Mouse (Mus musculus) forebrain, embryonic 10.5 days (tissue): Measurements from ENCODE around the gene Trex1. TPM values are rescaled to one million over a fixed set of nuclear protein-coding genes. Genes with fewer than 3 reads are reported as not detected.

Source experiments
- DNase-seq: peaks from one replicate; pipeline ENCODE4 v3.0.0-alpha.2; 2017; ENCODE audit warnings: low spot score; ENCODE audit errors: extremely low spot score
- H3K27ac ChIP-seq: fragments of 300-500 bp; sonication (generic); 2 replicates; pipeline ENCODE4 v1.5.1; 2016; ENCODE audit warnings: mild to moderate bottlenecking
- H3K27me3 ChIP-seq: fragments of 300-500 bp; sonication (generic); 2 replicates; pipeline ENCODE4 v1.6.1; 2016; ENCODE audit warnings: mild to moderate bottlenecking; ENCODE audit not compliant: poor library complexity, severe bottlenecking
- H3K36me3 ChIP-seq: fragments of 300-500 bp; sonication (generic); replicated peaks from 2 replicates; pipeline ENCODE4 v1.6.1; 2016; ENCODE audit warnings: mild to moderate bottlenecking, moderate library complexity
- H3K4me1 ChIP-seq: fragments of 300-500 bp; sonication (generic); 2 replicates; pipeline ENCODE4 v1.6.1; 2016
- H3K4me3 ChIP-seq: fragments of 300-500 bp; sonication (generic); 2 replicates; pipeline ENCODE4 v1.5.1; 2016; ENCODE audit warnings: mild to moderate bottlenecking, moderate library complexity
- H3K9me3 ChIP-seq: fragments of 300-500 bp; sonication (generic); 2 replicates; pipeline ENCODE4 v1.6.1; 2016; ENCODE audit warnings: mild to moderate bottlenecking, moderate library complexity
- WGBS: fragments of 180-500 bp; shearing (Covaris S2); methylation state at CpG from one replicate; pipeline ENCODE4 v1.1.7; 2016; 5-methylcytosine and 5-hydroxymethylcytosine counted together
- polyA plus RNA-seq: library from polyadenylated mRNA; unstranded; fragments of >200 nt; fragmentation: Nextera tagmentation; extraction: Ambion mirVana; gene quantifications from 2 replicates; pipeline ENCODE4 v1.2.1, GENCODE M21; 2016

The Trex1 gene
- 7.6 and 9.1 TPM in 2 replicates for polyA plus RNA-seq

DNA sequence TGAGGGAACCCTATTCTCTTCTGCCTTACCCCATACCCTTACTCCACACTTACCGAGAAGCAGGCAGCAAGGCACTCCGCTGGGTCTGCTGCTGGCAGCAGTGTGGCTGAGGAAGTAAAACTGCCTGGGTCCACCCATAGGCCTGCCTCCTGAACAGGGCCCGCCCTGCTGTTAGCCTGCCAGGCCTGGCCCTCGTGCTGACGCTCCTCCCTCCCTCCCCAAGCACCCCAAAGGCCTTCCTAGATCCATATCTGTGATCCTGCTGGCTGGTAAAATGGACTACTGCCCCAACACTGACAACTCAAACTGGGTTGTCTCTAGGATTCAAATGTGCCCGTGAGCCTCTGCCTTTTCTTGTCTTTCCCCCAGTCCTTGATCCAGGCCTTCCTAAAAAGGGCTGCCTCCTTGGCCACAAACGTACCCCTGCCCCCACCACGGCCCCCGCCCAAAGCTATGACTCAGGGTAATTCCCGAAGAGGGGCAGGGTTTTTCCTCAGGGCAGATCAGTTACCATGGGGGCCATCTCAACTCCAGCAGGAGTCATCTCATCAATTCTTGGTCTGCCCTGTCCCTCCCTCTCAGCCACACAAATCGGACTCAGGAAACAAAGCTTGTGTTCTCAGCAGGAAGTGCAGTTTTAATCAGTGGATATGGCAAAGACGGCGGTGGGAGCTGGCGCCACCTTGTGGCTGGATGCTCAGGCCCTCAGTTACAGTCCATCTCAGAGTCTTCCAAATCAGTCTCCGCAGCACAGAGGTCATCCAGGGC lies at the start of gene Trex1:
Trex1 (minus strand) TSS at position 599 of the 768 bp plus-strand sequence.
- H3K4me1 ChIP-seq = peaks cover 30% of the 10 kb centered on the region
- peak; percentile 84 for DNase-seq
- H3K27me3 ChIP-seq = no peaks in the 10 kb centered on the region
- H3K4me3 ChIP-seq = peak within 1 kb of the TSS; percentile 33
- H3K9me3 ChIP-seq = no peaks in the 10 kb centered on the region
- peaks cover 79% of the 10 kb centered on the region for H3K36me3 ChIP-seq
- H3K27ac ChIP-seq = peak within 1 kb of the TSS; percentile 84
- 30% methylated on average over 15 of the region's 15 CpGs for WGBS

DNA sequence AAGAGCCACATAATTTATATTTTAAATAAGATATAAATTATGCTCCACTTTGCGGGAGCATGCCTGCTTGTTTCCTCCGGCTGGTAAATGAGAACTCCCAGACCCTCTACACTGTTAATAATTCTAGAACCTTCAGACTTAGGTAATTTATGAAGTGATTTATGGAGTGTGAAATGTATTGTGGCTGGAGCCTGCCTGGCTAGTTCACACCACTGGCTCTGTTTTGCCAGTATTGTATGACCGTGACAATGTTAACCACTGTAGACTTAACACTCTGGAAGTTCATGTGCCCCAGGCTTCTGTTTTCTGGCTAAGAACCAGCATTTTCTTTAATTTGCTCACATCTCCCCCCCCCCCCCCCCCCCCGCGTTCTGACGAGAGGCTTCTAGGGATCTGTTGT lies 47.8 kb upstream of the Trex1 start:
- Histone ChIP-seq H3K9me3 (no peaks in the 10 kb centered on the region), H3K36me3 (peaks cover 100% of the 10 kb centered on the region), H3K27ac (no peak overlapping the region), H3K4me3 (no peak overlapping the region), H3K4me1 (peaks cover 6% of the 10 kb centered on the region; the same call in 1 of the 2 replicates), H3K27me3 (no peaks in the 10 kb centered on the region)
- WGBS = 98% methylated on average over 4 of the region's 6 CpGs
- DNase-seq = no peak

DNA sequence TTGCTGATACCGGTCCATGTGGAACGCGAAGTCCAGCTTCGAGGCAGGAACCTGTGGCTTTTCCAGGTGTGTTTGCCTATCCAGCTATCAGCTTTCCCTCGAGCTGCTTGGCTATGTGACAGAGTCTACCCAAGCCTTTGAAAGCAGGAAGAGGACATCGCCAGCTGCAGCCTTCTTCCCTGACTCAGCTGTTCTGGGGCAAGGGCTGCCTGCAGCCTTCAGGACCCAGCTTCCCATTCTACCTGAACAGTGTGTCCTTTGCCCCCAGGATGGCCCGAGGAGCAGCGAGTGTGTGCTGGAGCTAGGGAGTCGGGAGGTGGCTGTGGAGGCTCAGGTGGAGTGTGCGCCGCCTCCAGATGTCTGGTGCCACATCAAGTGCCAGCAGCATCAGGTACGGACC lies 46.1 kb upstream of the Trex1 start:
- Histone ChIP-seq H3K9me3 (no peaks in the 10 kb centered on the region), H3K36me3 (peaks cover 100% of the 10 kb centered on the region), H3K4me3 (no peak overlapping the region), H3K27me3 (no peaks in the 10 kb centered on the region), H3K27ac (no peak overlapping the region), H3K4me1 (peaks cover 6% of the 10 kb centered on the region; the same call in 1 of the 2 replicates)
- no peak for DNase-seq
- WGBS = 94% methylated on average over 12 of the region's 12 CpGs

DNA sequence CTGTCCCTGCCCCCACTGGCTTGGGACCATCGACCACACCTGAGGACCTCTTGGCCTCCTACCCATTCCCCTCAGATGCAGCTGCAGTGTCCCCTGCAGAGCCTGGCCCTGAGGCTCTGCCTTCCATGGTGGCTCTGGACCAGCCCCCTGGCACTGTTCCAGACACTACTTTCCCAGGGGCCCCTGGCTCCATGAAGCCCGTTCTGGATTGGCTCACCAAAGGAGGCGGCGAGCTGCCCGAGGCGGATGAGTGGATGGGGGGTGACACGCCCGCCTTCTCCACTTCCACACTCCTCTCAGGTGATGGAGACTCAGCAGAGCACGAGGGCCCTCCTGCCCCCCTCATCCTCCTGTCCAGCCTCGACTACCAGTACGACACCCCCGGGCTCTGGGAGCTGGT lies 45.5 kb upstream of the Trex1 start:
- Histone ChIP-seq H3K4me3 (no peak overlapping the region), H3K27me3 (no peaks in the 10 kb centered on the region), H3K36me3 (peaks cover 100% of the 10 kb centered on the region), H3K9me3 (no peaks in the 10 kb centered on the region), H3K27ac (no peak overlapping the region), H3K4me1 (peaks cover 6% of the 10 kb centered on the region; the same call in 1 of the 2 replicates)
- WGBS = 91% methylated on average over 12 of the region's 12 CpGs
- DNase-seq = no peak

DNA sequence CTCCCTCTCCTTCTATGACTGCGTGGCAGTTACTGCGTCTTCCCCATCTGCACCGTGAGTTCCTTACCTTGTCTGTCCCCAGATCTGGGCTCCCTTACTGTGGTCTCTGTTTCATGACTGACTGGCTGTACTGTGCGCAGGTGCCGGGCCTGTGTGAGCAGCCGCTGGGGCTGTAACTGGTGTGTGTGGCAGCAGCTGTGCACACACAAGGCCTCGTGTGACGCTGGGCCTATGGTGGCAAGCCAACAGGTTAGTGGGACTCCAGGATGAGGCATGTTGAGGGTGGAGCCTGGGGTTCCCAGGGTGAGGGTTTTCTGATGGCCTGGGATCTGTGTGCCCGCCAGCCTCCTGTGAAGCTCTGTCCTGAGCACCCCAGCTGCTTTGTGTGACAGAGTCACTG lies 44.5 kb upstream of the Trex1 start:
- peak overlapping the region; percentile 5; the same call in 1 of the 2 replicates for H3K27ac ChIP-seq
- H3K4me1 ChIP-seq = peaks cover 9% of the 10 kb centered on the region
- H3K27me3 ChIP-seq = no peaks in the 10 kb centered on the region
- 93% methylated on average over 9 of the region's 9 CpGs for whole genome bisulfite sequencing
- H3K4me3 ChIP-seq = no peak overlapping the region
- no peaks in the 10 kb centered on the region for H3K9me3 ChIP-seq
- DNase-seq = no peak
- peaks cover 100% of the 10 kb centered on the region for H3K36me3 ChIP-seq

DNA sequence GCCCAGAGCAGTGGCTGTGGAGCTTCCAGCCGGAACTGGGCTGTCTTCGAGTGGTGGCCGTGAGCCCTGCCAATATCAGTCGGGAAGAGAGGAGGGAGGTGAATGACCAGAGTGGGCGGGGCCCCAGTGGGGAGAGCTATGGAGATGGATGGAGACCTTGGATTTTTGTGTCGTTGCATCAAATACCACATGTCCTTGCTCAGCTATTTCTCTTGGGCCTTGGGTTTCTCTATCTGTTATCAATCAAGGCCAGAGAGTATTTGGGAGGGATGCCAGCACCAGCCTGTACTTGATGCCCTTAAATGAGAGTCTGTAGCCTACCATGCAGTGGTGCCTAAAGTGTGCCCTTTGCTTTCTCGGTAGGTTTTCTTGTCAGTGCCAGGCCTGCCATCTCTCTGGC lies 43.7 kb upstream of the Trex1 start:
- Histone ChIP-seq H3K4me3 (no peak overlapping the region), H3K9me3 (no peaks in the 10 kb centered on the region), H3K4me1 (peaks cover 17% of the 10 kb centered on the region), H3K36me3 (peaks cover 96% of the 10 kb centered on the region), H3K27me3 (no peaks in the 10 kb centered on the region), H3K27ac (no peak overlapping the region)
- 88% methylated on average over 7 of the region's 7 CpGs for WGBS
- DNase-seq = no peak

DNA sequence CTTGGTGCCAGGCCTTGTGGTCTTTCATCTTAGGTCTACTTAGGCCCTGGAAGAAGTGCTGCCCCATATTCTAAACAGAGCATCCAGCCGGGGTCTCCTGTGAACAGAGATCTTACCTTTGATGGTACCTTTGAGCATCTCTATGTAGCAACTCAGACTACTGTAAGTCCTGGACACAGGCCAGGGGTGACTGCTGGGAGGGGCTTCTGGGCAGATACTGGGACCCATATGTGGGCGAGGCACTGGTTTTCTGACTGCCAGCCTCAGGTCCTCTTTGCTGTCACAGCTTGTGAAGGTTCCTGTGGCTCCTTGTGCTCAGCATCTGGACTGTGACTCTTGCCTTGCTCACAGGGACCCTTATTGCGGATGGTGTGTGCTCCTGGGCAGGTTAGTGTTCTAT lies 43.0 kb upstream of the Trex1 start:
- Histone ChIP-seq H3K36me3 (peaks cover 95% of the 10 kb centered on the region), H3K4me3 (no peak overlapping the region), H3K9me3 (no peaks in the 10 kb centered on the region), H3K4me1 (peaks cover 24% of the 10 kb centered on the region), H3K27me3 (no peaks in the 10 kb centered on the region), H3K27ac (no peak overlapping the region)
- 92% methylated on average over 3 of the region's 3 CpGs for WGBS
- no peak for DNase-seq

DNA sequence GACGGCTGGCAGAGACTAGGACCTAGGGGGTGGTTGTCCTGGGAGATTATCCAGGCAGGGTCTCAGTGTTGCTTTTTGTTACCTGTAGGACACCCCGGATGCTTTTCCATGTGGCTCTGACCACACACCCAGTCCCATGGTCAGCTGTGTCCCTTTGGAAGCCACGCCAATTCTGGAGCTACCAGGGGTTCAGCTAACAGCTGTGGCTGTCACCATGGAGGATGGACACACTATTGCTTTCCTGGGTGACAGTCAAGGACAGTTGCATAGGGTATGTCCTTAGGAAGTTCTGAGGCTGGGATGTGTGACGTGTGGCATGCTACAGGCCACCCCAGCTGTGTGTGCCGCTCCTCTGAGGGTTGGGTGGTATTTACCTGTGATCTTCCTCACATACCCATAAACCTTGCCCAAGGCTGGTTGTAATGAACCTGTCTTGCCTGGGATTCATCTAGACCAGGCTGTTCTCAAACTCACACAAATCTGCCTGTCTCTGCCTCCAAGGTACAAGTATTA lies 42.5 kb upstream of the Trex1 start:
- no peak overlapping the region for H3K27ac ChIP-seq
- no peaks in the 10 kb centered on the region for H3K9me3 ChIP-seq
- H3K27me3 ChIP-seq = no peaks in the 10 kb centered on the region
- no peak overlapping the region for H3K4me3 ChIP-seq
- H3K36me3 ChIP-seq = peaks cover 89% of the 10 kb centered on the region
- 89% methylated on average over 5 of the region's 5 CpGs for WGBS
- no peak for DNase-seq
- peaks cover 30% of the 10 kb centered on the region for H3K4me1 ChIP-seq

DNA sequence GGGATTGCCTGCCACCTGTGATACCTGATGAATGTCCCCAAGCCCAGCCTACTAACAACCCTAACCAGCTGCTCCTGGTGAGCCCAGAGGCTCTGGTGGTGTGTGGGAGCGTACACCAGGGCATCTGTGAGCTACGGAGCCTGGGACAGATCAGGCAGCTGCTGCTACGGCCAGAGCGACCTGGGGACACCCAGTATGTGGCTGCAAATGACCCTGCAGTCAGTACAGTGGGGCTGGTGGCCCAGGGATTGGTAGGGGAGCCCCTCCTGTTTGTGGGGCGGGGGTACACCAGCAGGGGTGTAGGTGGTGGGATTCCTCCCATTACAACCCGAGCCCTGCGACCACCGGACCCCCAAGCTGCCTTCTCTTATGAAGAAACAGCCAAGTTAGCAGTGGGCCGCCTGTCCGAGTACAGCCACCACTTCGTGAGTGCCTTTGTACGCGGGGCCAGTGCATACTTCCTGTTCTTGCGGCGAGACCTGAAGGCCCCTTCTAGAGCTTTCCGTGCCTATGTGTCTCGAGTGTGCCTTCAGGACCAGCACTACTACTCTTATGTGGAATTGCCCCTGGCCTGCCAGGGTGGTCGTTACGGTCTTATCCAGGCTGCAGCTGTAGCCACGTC lies 40.9 kb upstream of the Trex1 start:
- Histone ChIP-seq H3K27ac (no peak overlapping the region), H3K4me3 (no peak overlapping the region), H3K9me3 (no peaks in the 10 kb centered on the region), H3K27me3 (no peaks in the 10 kb centered on the region), H3K4me1 (peaks cover 39% of the 10 kb centered on the region), H3K36me3 (peaks cover 74% of the 10 kb centered on the region)
- WGBS = 94% methylated on average over 20 of the region's 20 CpGs
- DNase-seq = no peak

DNA sequence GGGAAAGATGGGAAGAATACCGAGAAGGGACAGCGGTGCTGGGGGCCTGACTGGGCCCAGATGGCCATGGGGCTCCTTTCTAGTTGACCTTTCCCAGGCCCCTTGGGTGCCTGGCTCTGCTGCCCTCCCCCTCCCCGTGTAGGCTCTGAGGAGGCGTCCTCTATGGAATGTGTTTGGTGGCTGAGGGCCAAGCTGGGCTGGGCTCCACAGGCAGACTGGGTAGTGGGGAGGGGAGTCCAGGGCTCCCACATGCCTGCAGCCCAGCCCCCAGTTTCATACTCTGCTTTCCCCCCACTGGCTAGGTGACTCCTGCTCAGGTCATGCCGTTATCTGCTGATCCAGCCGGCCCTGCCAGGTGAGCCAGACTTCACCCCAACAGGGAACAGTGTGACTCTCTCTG lies 39.4 kb upstream of the Trex1 start:
- Histone ChIP-seq H3K9me3 (no peaks in the 10 kb centered on the region), H3K27ac (peak overlapping the region; percentile 60; the same call in 1 of the 2 replicates), H3K4me3 (peak overlapping the region; percentile 83; the same call in 1 of the 2 replicates), H3K36me3 (peaks cover 59% of the 10 kb centered on the region), H3K4me1 (peaks cover 46% of the 10 kb centered on the region), H3K27me3 (no peaks in the 10 kb centered on the region)
- no peak for DNase-seq
- WGBS = 75% methylated on average over 6 of the region's 6 CpGs

DNA sequence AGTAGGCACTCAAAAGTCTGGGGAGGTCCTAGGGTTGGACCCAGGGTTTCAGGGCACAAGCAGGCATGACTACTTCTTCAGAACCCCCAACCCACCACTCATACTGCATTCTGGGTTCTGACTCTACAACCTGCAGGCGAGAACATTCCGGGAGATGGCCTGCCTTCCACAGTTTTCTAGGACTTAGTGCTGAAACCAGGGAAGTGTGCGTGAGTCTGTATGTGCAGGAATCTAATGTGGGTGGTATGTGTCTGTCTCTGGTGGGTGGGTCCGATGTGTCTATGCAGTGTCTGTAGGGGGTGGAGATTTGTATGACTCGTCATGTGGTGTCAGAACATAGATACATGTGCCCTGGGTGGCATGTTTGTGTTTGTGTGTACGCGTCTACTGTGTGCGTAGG lies 38.8 kb upstream of the Trex1 start:
- Histone ChIP-seq H3K9me3 (no peaks in the 10 kb centered on the region), H3K4me1 (peaks cover 52% of the 10 kb centered on the region), H3K4me3 (peak overlapping the region; percentile 83; the same call in 1 of the 2 replicates), H3K36me3 (peaks cover 53% of the 10 kb centered on the region), H3K27me3 (no peaks in the 10 kb centered on the region), H3K27ac (no peak overlapping the region)
- DNase-seq = no peak
- WGBS = 95% methylated on average over 8 of the region's 8 CpGs

DNA sequence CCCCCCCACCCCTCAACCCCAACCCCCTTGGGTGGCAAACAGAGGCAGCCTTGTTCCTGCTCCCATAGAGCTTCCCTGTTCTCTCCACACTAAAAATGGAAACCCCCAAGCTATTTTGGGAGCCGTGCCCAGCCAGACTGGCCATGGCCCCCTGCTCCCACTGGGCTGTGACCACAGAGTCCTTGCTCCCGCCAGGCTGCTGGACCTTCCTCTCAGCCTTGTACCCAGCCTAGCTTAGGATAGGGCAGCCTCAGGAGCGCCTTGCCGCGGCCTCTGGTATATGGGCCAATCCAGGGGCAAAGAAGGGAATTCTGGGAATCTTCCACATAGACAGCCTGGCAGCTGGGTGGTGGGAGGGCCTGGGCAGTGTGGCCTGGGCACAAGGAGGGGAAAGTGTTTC lies 38.3 kb upstream of the Trex1 start:
- H3K27me3 ChIP-seq = no peaks in the 10 kb centered on the region
- peak overlapping the region; percentile 83 for H3K4me3 ChIP-seq
- H3K9me3 ChIP-seq = no peaks in the 10 kb centered on the region
- H3K36me3 ChIP-seq = peaks cover 49% of the 10 kb centered on the region
- H3K27ac ChIP-seq = peak overlapping the region; percentile 100
- peaks cover 57% of the 10 kb centered on the region for H3K4me1 ChIP-seq
- DNase-seq = no peak
- 71% methylated on average over 5 of the region's 5 CpGs for WGBS

DNA sequence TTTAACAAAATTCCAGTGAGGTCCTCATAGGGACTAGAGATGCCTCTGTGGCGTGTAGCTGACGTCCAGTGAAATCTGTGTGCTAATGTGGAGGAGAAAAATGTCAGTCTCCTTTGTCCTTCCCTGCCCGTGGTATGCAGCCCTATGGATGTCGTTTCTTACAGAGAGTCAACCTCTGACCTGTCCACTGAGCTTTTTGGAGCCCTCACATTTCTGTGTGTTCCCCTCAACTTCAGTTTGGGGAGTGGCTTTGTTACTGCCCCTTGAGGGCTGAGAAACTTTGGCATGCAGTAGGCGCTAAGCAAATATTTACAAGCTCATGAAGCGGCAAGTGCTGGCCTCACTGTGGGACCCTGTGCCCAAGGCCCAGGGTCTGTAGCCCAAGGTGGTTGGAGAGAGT lies 37.8 kb upstream of the Trex1 start:
- no peaks in the 10 kb centered on the region for H3K9me3 ChIP-seq
- peaks cover 61% of the 10 kb centered on the region for H3K4me1 ChIP-seq
- H3K27me3 ChIP-seq = no peaks in the 10 kb centered on the region
- H3K4me3 ChIP-seq = peak overlapping the region; percentile 83
- no peak for DNase-seq
- H3K27ac ChIP-seq = peak overlapping the region; percentile 100
- WGBS = 25% methylated on average over 6 of the region's 6 CpGs
- H3K36me3 ChIP-seq = peaks cover 48% of the 10 kb centered on the region
